Mouse (Mus musculus) brain, embryonic 14.5 days (tissue): ENCODE measurements around the gene Zfp804a.

Experiments
- CTCF ChIP-seq: fragments of 200-500 bp; IDR thresholded peaks from 2 replicates; pipeline ENCODE4 v1.5.1; 2012; ENCODE audit warnings: inconsistent platforms, mild to moderate bottlenecking, moderate library complexity, borderline replicate concordance; ENCODE audit not compliant: insufficient read depth, insufficient read length; ENCODE audit errors: extremely low read depth
- POLR2A ChIP-seq: fragments of 200-500 bp; IDR thresholded peaks from 2 replicates; pipeline ENCODE4 v1.6.1; 2012; ENCODE audit warnings: mild to moderate bottlenecking, inconsistent platforms, borderline replicate concordance; ENCODE audit not compliant: poor library complexity, insufficient read depth, insufficient read length, severe bottlenecking; ENCODE audit errors: extremely low read depth

DNA sequence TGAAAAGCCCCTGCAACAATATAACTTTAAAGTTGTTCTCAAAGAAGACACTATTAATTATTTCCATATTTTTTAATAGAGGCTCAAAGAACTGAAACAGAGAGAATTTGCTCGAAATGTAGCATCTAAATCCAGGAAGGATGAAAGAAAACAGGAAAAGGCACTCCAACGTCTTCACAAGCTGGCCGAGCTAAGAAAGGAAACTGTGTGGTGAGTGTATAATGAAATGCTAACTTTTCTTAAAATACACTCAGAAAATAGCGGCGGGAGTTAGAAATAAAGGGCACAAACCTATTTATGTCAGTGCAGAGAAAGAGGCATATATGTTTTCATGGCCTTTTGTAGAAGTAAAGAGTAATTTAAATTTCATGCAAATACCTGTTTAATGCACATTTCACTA lies 200.4 kb downstream of the Zfp804a start:
- no peak for TF ChIP-seq POLR2A
- no peak for TF ChIP-seq CTCF
